ENCODE assay signal across 29 mouse cellular contexts in genomic region chr8:82462841-82463240, GRCm38 (mm10). TPM values are rescaled to one million over a fixed set of nuclear protein-coding genes. Genes with fewer than 3 reads are reported as not detected.
DNase-seq lines count a peak whose midpoint lies in the region; ATAC-seq and TF ChIP-seq lines count a peak whose summit lies in the region.
"Had no signal": no experiment of that assay in that cellular context is flagged by ENCODE, and none has a peak within 500 bp of the region (broad histone marks: within the 10 kb centered on the region; RNA-seq: fewer than 3 reads in every experiment).

No protein-coding gene starts in this region.

- H3K27ac ChIP-seq in kidney, adult 2 months (ENCODE audit: insufficient read depth, low read depth, low read length), result no peak overlapping the region
- H3K27ac ChIP-seq in kidney, embryonic 16.5 days (ENCODE audit: low read length), result no peak overlapping the region
- H3K27ac ChIP-seq in lung, embryonic 14.5 days (ENCODE audit: low read depth), result no peak overlapping the region
- H3K27ac ChIP-seq in MEL (ENCODE audit: control insufficient read depth, low read depth, low read length), result no peak overlapping the region
- H3K27ac ChIP-seq: embryonic facial prominence, embryonic 13.5 days; forebrain, embryonic 10.5 days; forebrain, embryonic 15.5 days; gastrocnemius, adult 2 months; hindbrain, embryonic 13.5 days; liver, embryonic 13.5 days; lung, embryonic 15.5 days had no signal

- no peak for TF ChIP-seq RAD21 in MEL (IDR thresholded peaks at IDR 0.05; ENCODE audit: low read depth, low read length)

- no peaks in the 10 kb centered on the region for H3K79me2 ChIP-seq in MEL (ENCODE audit: control insufficient read depth, insufficient read depth, low read length, poor library complexity)

- no peak for TF ChIP-seq EP300 in MEL (IDR thresholded peaks at IDR 0.05; ENCODE audit: low read depth in 1 of 2, low read length in 2 of 2)

- no peaks in the 10 kb centered on the region for H3K36me3 ChIP-seq in kidney, adult 2 months (ENCODE audit: control insufficient read depth, insufficient read depth, low read length)
- H3K36me3 ChIP-seq in kidney, embryonic 16.5 days (ENCODE audit: insufficient read depth, low read length), result no peaks in the 10 kb centered on the region
- H3K36me3 ChIP-seq in lung, embryonic 14.5 days (ENCODE audit: insufficient read depth), result no peaks in the 10 kb centered on the region
- H3K36me3 ChIP-seq in MEL (ENCODE audit: control insufficient read depth in 1 of 2, insufficient read depth in 2 of 2, low read length in 2 of 2), result no peaks in the 10 kb centered on the region
- H3K36me3 ChIP-seq: embryonic facial prominence, embryonic 13.5 days; forebrain, embryonic 10.5 days; forebrain, embryonic 15.5 days; hindbrain, embryonic 13.5 days; liver, embryonic 13.5 days; lung, embryonic 15.5 days had no signal

- no peak for TF ChIP-seq POLR2A in kidney, adult 2 months (IDR thresholded peaks at IDR 0.05; ENCODE audit: low read depth, low read length)
- no peak for TF ChIP-seq POLR2A in MEL (IDR thresholded peaks at IDR 0.05; ENCODE audit: control insufficient read depth in 1 of 2, insufficient read depth in 1 of 2, low read depth in 1 of 2, low read length in 2 of 2, poor library complexity in 1 of 2)

- no peak for ATAC-seq in kidney, embryonic 16.5 days (ENCODE audit: low FRiP score, low TSS enrichment)
- no peak for ATAC-seq in lung, embryonic 14.5 days (ENCODE audit: insufficient read depth)
- peak; percentile 62 for ATAC-seq in common myeloid progenitor, adult 5-6 weeks (replicated peaks; ENCODE audit: low read depth, poor library complexity, severe bottlenecking)
- ATAC-seq: forebrain, embryonic 15.5 days; intestine, embryonic 16.5 days had no signal

- peak; percentile 71 for DNase-seq in kidney, adult 2 months
- DNase-seq in lung, embryonic 14.5 days, result peak; percentile 11
- no peak for DNase-seq in lung, postnatal 4 days
- peak; percentile 15 for DNase-seq in MEL (ENCODE audit: low read depth, low spot score)
- no peak for DNase-seq in left cerebral cortex, adult 18-20 months (ENCODE audit: low spot score in 2 of 2)
- DNase-seq: cerebellum, adult 11-12 months; cerebellum, adult 9-11 months; gastrocnemius, adult 2 months; gastrocnemius, postnatal 36 days; heart, adult 18-20 months; heart, postnatal 36 days; left cerebral cortex, postnatal 4 days; liver, embryonic 13.5 days; midbrain, embryonic 14.5 days; retina, postnatal 1 day; right cerebral cortex, postnatal 14 days; thymus, postnatal 4 days had no signal

- H3K4me3 ChIP-seq in kidney, adult 2 months (ENCODE audit: insufficient read depth, low read depth, low read length), result no peak overlapping the region
- no peak overlapping the region for H3K4me3 ChIP-seq in kidney, embryonic 16.5 days (ENCODE audit: low read length)
- no peak overlapping the region for H3K4me3 ChIP-seq in lung, embryonic 14.5 days (ENCODE audit: low read depth, low read length)
- H3K4me3 ChIP-seq in MEL (ENCODE audit: control insufficient read depth in 1 of 2, insufficient read depth in 1 of 2, low read depth in 2 of 2, low read length in 2 of 2), result no peak overlapping the region
- H3K4me3 ChIP-seq: embryonic facial prominence, embryonic 13.5 days; forebrain, embryonic 10.5 days; forebrain, embryonic 15.5 days; gastrocnemius, adult 2 months; hindbrain, embryonic 13.5 days; liver, embryonic 13.5 days; lung, embryonic 15.5 days had no signal

- no peak for TF ChIP-seq CTCF in kidney, adult 2 months (conservative IDR thresholded peaks at IDR 0.05; ENCODE audit: insufficient read depth, insufficient read length, low read depth, low read length)
- no peak for TF ChIP-seq CTCF in lung, embryonic 14.5 days (IDR thresholded peaks at IDR 0.05; ENCODE audit: low read depth)
- no peak for TF ChIP-seq CTCF in MEL (IDR thresholded peaks at IDR 0.05 in 2 of 3, conservative IDR thresholded peaks at IDR 0.05 in 1 of 3; ENCODE audit: control insufficient read depth in 1 of 3, insufficient read depth in 1 of 3, low read depth in 2 of 3, low read length in 3 of 3, poor library complexity in 1 of 3, severe bottlenecking in 1 of 3)

- H3K9ac ChIP-seq in kidney, embryonic 16.5 days (replicated peaks; ENCODE audit: low read length), result no peak overlapping the region
- H3K9ac ChIP-seq in lung, embryonic 14.5 days, result no peak overlapping the region
- no peak overlapping the region for H3K9ac ChIP-seq in MEL (ENCODE audit: control insufficient read depth, low read depth, low read length, poor library complexity, severe bottlenecking)
- H3K9ac ChIP-seq: embryonic facial prominence, embryonic 13.5 days; forebrain, embryonic 15.5 days; hindbrain, embryonic 13.5 days; liver, embryonic 13.5 days; lung, embryonic 15.5 days had no signal

- no peaks in the 10 kb centered on the region for H3K27me3 ChIP-seq in kidney, adult 2 months (replicated peaks; ENCODE audit: control insufficient read depth, insufficient read depth, low read length)
- no peaks in the 10 kb centered on the region for H3K27me3 ChIP-seq in kidney, embryonic 16.5 days (ENCODE audit: insufficient read depth, low read length)
- H3K27me3 ChIP-seq in lung, embryonic 14.5 days (ENCODE audit: insufficient read depth, low read length), result no peaks in the 10 kb centered on the region
- H3K27me3 ChIP-seq in MEL (ENCODE audit: control insufficient read depth in 1 of 2, insufficient read depth in 2 of 2, low read length in 2 of 2), result no peaks in the 10 kb centered on the region
- H3K27me3 ChIP-seq: CH12.LX; embryonic facial prominence, embryonic 13.5 days; forebrain, embryonic 15.5 days; hindbrain, embryonic 13.5 days; liver, embryonic 13.5 days; lung, embryonic 15.5 days had no signal

- H3K9me3 ChIP-seq in kidney, embryonic 16.5 days (ENCODE audit: low read length), result no peaks in the 10 kb centered on the region
- H3K9me3 ChIP-seq in lung, embryonic 14.5 days (ENCODE audit: low read depth, low read length), result no peaks in the 10 kb centered on the region
- H3K9me3 ChIP-seq in MEL (replicated peaks; ENCODE audit: insufficient read depth, low read length), result no peaks in the 10 kb centered on the region
- H3K9me3 ChIP-seq: embryonic facial prominence, embryonic 13.5 days; forebrain, embryonic 10.5 days; forebrain, embryonic 15.5 days; hindbrain, embryonic 13.5 days; liver, embryonic 13.5 days; lung, embryonic 15.5 days had no signal

- no peaks in the 10 kb centered on the region for H3K4me1 ChIP-seq in kidney, adult 2 months (ENCODE audit: control insufficient read depth, insufficient read depth, low read length)
- H3K4me1 ChIP-seq in kidney, embryonic 16.5 days (ENCODE audit: insufficient read depth, low read length), result no peaks in the 10 kb centered on the region
- H3K4me1 ChIP-seq in lung, embryonic 14.5 days (ENCODE audit: insufficient read depth), result no peaks in the 10 kb centered on the region
- no peaks in the 10 kb centered on the region for H3K4me1 ChIP-seq in MEL (ENCODE audit: control insufficient read depth in 1 of 2, insufficient read depth in 2 of 2, low read length in 2 of 2)
- H3K4me1 ChIP-seq: embryonic facial prominence, embryonic 13.5 days; forebrain, embryonic 10.5 days; forebrain, embryonic 15.5 days; hindbrain, embryonic 13.5 days; liver, embryonic 13.5 days; lung, embryonic 15.5 days had no signal

- no peak overlapping the region for H3K4me2 ChIP-seq in kidney, embryonic 16.5 days (replicated peaks; ENCODE audit: low read depth, low read length)
- no peak overlapping the region for H3K4me2 ChIP-seq in lung, embryonic 14.5 days
- H3K4me2 ChIP-seq: embryonic facial prominence, embryonic 13.5 days; forebrain, embryonic 15.5 days; heart, embryonic 11.5 days; hindbrain, embryonic 13.5 days; liver, embryonic 13.5 days; lung, embryonic 15.5 days had no signal

TF ChIP-seq in MEL, 35 proteins besides CTCF, POLR2A, EP300 and RAD21:
- TF ChIP-seq ETS1 (IDR thresholded peaks at IDR 0.05; ENCODE audit: low read depth, low read length) (0 out of 2 replicates have a peak, but pooled peaks have one; percentile 24), BHLHE40 (IDR thresholded peaks at IDR 0.05; ENCODE audit: borderline replicate concordance, low read depth, low read length) (no peak), POLR2AphosphoS5 (IDR thresholded peaks at IDR 0.05; ENCODE audit: borderline replicate concordance, low read depth, low read length) (no peak), MAZ (IDR thresholded peaks at IDR 0.05; ENCODE audit: low read depth, low read length) (no peak)

RNA-seq across cellular contexts. Expression of gene Il15, which starts 59.8 kb away (rescaled TPM):
- polyA plus RNA-seq in kidney, adult 2 months (2012; rRNA removed), result 15.7 and 17.6 TPM in 2 replicates
- polyA plus RNA-seq in kidney, embryonic 16.5 days (2015; fragmentation: Nextera tagmentation; extraction: Ambion mirVana), result 6.7 and 7.2 TPM in 2 replicates
- 10.3 and 12.8 TPM in 2 replicates for polyA plus RNA-seq in lung, embryonic 14.5 days (2014; fragmentation: Nextera tagmentation; extraction: Ambion mirVana)
- not detected in 2 replicates for total RNA-seq in MEL (2012; rRNA removed)
- polyA plus RNA-seq in MEL (2012; ENCODE audit: insufficient read depth in 1 of 2, insufficient read length in 2 of 2, low read depth in 1 of 2, low replicate concordance in 2 of 2, missing spikeins in 1 of 2), result not detected
- 19.2 and 19.7 TPM in 2 replicates for total RNA-seq in common myeloid progenitor, adult 5-6 weeks (2017)
- 1 to 10 TPM; 2.6 to 3.0 TPM for total RNA-seq in left cerebral cortex, adult 18-20 months (2021)
- polyA plus RNA-seq: C2C12; neural tube, embryonic 14.5 days had no signal

Comparison
In these comparisons a context has a peak if more than half of its experiments do, and no peak if none do; other contexts are left out.
1. DNase-seq: peak in kidney, adult 2 months (single experiment), lung, embryonic 14.5 days (single experiment) and MEL (single experiment); none in lung, postnatal 4 days (0 of 2) and left cerebral cortex, adult 18-20 months (0 of 2).